Mouse (Mus musculus) myocyte (in vitro differentiated cells): ENCODE results near the gene Aldh2. TPM values are rescaled to one million over a fixed set of nuclear protein-coding genes. Genes with fewer than 3 reads are reported as not detected.
"Not testable (repeated sequence)": the region's sequence is repeated elsewhere in the genome, so short reads cannot be mapped to it uniquely, and the experiment has no call there.

Experiments
- H3K27me3 ChIP-seq: one replicate; pipeline ENCODE4 v1.6.1; 2011; ENCODE audit not compliant: control insufficient read depth, insufficient read depth, insufficient read length
- H3K36me3 ChIP-seq: one replicate; pipeline ENCODE4 v1.6.1; 2011; ENCODE audit not compliant: control insufficient read depth, insufficient read depth
- H3K4me2 ChIP-seq: one replicate; pipeline ENCODE4 v1.6.1; 2011; ENCODE audit warnings: low read depth, control low read depth
- H3K4me3 ChIP-seq: one replicate; pipeline ENCODE4 v1.5.1; 2011; ENCODE audit warnings: mild to moderate bottlenecking, control low read depth, moderate library complexity
- H3K79me2 ChIP-seq: one replicate; pipeline ENCODE4 v1.6.1; 2011; ENCODE audit not compliant: control insufficient read depth, insufficient read depth
- H3ac ChIP-seq: one replicate; pipeline ENCODE4 v1.6.1; 2011; ENCODE audit not compliant: control insufficient read depth, insufficient read length
- E2F4 ChIP-seq: IDR thresholded peaks from one replicate; pipeline ENCODE4 v1.6.1; 2011; ENCODE audit warnings: mild to moderate bottlenecking, control low read depth, moderate library complexity; ENCODE audit not compliant: insufficient read depth
- MAX ChIP-seq: IDR thresholded peaks from one replicate; pipeline ENCODE4 v1.6.1; 2011; ENCODE audit warnings: low read depth, mild to moderate bottlenecking, control low read depth
- MYOG ChIP-seq, 3 experiments: IDR thresholded peaks; one replicate each; pipeline ENCODE4 v1.6.1; 2011; ENCODE audit warnings: control low read depth in 2 of 3, low read depth in 2 of 3, mild to moderate bottlenecking in 2 of 3; ENCODE audit not compliant: insufficient read length in 2 of 3, control insufficient read depth in 1 of 3, insufficient read depth in 1 of 3
- POLR2A ChIP-seq: IDR thresholded peaks from one replicate; pipeline ENCODE4 v1.6.1; 2011; ENCODE audit warnings: low read depth, mild to moderate bottlenecking, control low read depth, moderate library complexity; ENCODE audit not compliant: insufficient read length
- POLR2AphosphoS2 ChIP-seq: IDR thresholded peaks from one replicate; pipeline ENCODE4 v1.6.1; 2011; ENCODE audit warnings: low read depth, control low read depth; ENCODE audit not compliant: insufficient read length
- SRF ChIP-seq: IDR thresholded peaks from one replicate; pipeline ENCODE4 v1.6.1; 2011; ENCODE audit warnings: low read depth; ENCODE audit not compliant: control insufficient read depth, insufficient read length
- polyA plus RNA-seq: library from polyadenylated mRNA; unstranded; fragments of >200 nt; fragmentation: generic; extraction: Trizol; gene quantifications from one replicate; pipeline ENCODE4 v1.2.1, GENCODE M21; 2012; ENCODE audit warnings: missing spikeins

Aldh2 gene
- polyA plus RNA-seq, 1 experiment, result 210 TPM

DNA sequence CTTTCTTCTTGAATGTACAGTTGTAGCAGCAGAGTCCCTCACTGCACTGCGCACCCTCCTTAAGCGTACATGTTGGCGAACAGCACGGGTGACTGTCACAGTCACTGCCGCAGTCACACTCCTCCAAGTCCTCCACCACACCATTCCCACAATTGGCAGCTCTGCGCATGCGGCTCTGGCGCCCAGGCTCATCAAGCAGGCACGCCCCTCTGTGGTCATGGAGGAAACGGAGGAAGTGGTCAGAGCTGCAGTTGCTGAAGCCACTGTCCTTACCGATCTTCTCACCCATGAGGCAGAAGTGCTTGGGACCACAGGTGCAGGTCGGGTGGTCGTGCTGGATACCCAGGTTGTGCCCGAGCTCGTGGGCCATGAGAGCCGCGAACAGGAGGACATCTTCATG is 73.9 kb downstream of the Aldh2 start:
- not testable (repeated sequence) for H3K27me3 ChIP-seq, H3K4me2 ChIP-seq, H3K79me2 ChIP-seq, H3ac ChIP-seq, H3K4me3 ChIP-seq
- peaks cover 22% of the 10 kb centered on the region for H3K36me3 ChIP-seq
- peak; percentile 47 for TF ChIP-seq POLR2AphosphoS2

- TF ChIP-seq E2F4, result no peak
- TF ChIP-seq MYOG (IDR thresholded peaks at IDR 0.05; ENCODE audit: control insufficient read depth in 1 of 3, insufficient read depth in 1 of 3, insufficient read length in 2 of 3, low read depth in 2 of 3), result no peak
- TF ChIP-seq POLR2A, result no peak
- TF ChIP-seq MAX, result no peak
- no peak for TF ChIP-seq SRF
- no peak for TF ChIP-seq POLR2AphosphoS2
- no peak overlapping the region for H3K4me2 ChIP-seq
- no peaks in the 10 kb centered on the region for H3K79me2 ChIP-seq
- H3K36me3 ChIP-seq, result peaks cover 22% of the 10 kb centered on the region
- H3K4me3 ChIP-seq, result no peak overlapping the region
- H3ac ChIP-seq, result no peak overlapping the region
- H3K27me3 ChIP-seq, result no peaks in the 10 kb centered on the region
Measured at GRCm38 (mm10) chr5:121518983-121519382, 74.6 kb downstream of the Aldh2 start.

Other genes with a start within 250 kb of the Aldh2 start
- 29.3 TPM for gene Trafd1, start 208.2 kb downstream of the Aldh2 start, polyA plus RNA-seq
- gene Naa25, start 195.9 kb downstream of the Aldh2 start, polyA plus RNA-seq, result 22.0 TPM
- 3.3 TPM for gene Tmem116, start 141.9 kb downstream of the Aldh2 start, polyA plus RNA-seq
- 86.0 TPM for gene Erp29, start 141.3 kb downstream of the Aldh2 start, polyA plus RNA-seq
- 0.02 TPM for gene Adam1b, start 90.4 kb downstream of the Aldh2 start, polyA plus RNA-seq
- gene Adam1a, start 48.3 kb downstream of the Aldh2 start, polyA plus RNA-seq, result 0.77 TPM
- 0.13 TPM for gene Gm42878, start 48.3 kb downstream of the Aldh2 start, polyA plus RNA-seq
- 100 TPM for gene Mapkapk5, start 47.9 kb downstream of the Aldh2 start, polyA plus RNA-seq
- gene Acad12, start 25.1 kb upstream of the Aldh2 start, polyA plus RNA-seq, result 2.1 TPM
- gene Acad10, start 66.7 kb upstream of the Aldh2 start, polyA plus RNA-seq, result 4.7 TPM
- 40.9 TPM for gene Brap, start 66.7 kb upstream of the Aldh2 start, polyA plus RNA-seq
- gene Atxn2, start 117.5 kb upstream of the Aldh2 start, polyA plus RNA-seq, result 95.3 TPM
- gene Sh2b3, start 243.8 kb upstream of the Aldh2 start, polyA plus RNA-seq, result 37.4 TPM